Mouse (Mus musculus) adrenal gland (tissue): ENCODE measurements around the gene Pola1.

Source experiments
- intact Hi-C: fragments of 180-260 bp; cut with DNase I; formaldehyde crosslinking; loops from one replicate; pipeline ENCODE4 v1.15.1; 2025
- long read RNA-seq, 2 experiments: library from polyadenylated mRNA; unstranded; transcript quantifications; one replicate each; pipeline ENCODE4 v2.0.0; 2020; ENCODE audit warnings: borderline replicate concordance in 1 of 2; ENCODE audit not compliant: insufficient replicate concordance in 1 of 2

Pola1 gene
- long read RNA-seq, experiment 1, partial matches to known transcripts: 2 of 2 reads
- long read RNA-seq, experiment 1, other reads (novel, unspliced or antisense): 0 of 2 reads
- long read RNA-seq, experiment 2, partial matches to known transcripts: 1 of 1 reads
- long read RNA-seq, experiment 2, other reads (novel, unspliced or antisense): 0 of 1 reads

- intact Hi-C loops: no loop called here
These were observed at the start of gene Pola1 for GRCm38 (mm10) chrX:93631657-93632449. Gene Pola1 (minus strand): TSS chrX:93632155.

GRCm38 (mm10) chrX:93676228-93676627, 44.3 kb upstream of the Pola1 start:
- intact Hi-C loops: no loop called here

- intact Hi-C loops: no loop called here
These were observed 43.2 kb upstream of the Pola1 start for GRCm38 (mm10) chrX:93674836-93675795.

GRCm38 (mm10) chrX:93674432-93674831, 42.5 kb upstream of the Pola1 start:
- intact Hi-C loops: no loop called here

GRCm38 (mm10) chrX:93664787-93665186, 32.8 kb upstream of the Pola1 start:
- intact Hi-C loops: no loop called here

- intact Hi-C loops: no loop called here
These were observed 32.1 kb upstream of the Pola1 start for GRCm38 (mm10) chrX:93663919-93664586.

GRCm38 (mm10) chrX:93655153-93655552, 23.2 kb upstream of the Pola1 start:
- intact Hi-C loops: no loop called here

GRCm38 (mm10) chrX:93654218-93655002, 22.5 kb upstream of the Pola1 start, which contains the start of gene Pcyt1b:
Gene Pcyt1b (plus strand): TSS chrX:93654863.
- intact Hi-C loops: no loop called here

GRCm38 (mm10) chrX:93650738-93651137, 18.8 kb upstream of the Pola1 start:
- intact Hi-C loops: no loop called here

GRCm38 (mm10) chrX:93644022-93644421, 12.1 kb upstream of the Pola1 start:
- intact Hi-C loops: no loop called here

GRCm38 (mm10) chrX:93643600-93643999, 11.6 kb upstream of the Pola1 start:
- intact Hi-C loops: no loop called here

- intact Hi-C loops: no loop called here
These were observed 3.0 kb upstream of the Pola1 start for GRCm38 (mm10) chrX:93634861-93635375.

- intact Hi-C loops: no loop called here
These were observed 1.7 kb downstream of the Pola1 start for GRCm38 (mm10) chrX:93630256-93630655.

GRCm38 (mm10) chrX:93602214-93602613, 29.7 kb downstream of the Pola1 start:
- intact Hi-C loops: no loop called here

- intact Hi-C loops: no loop called here
These were observed 37.7 kb downstream of the Pola1 start for GRCm38 (mm10) chrX:93594283-93594682.

GRCm38 (mm10) chrX:93580931-93581330, 51.0 kb downstream of the Pola1 start:
- intact Hi-C loops: no loop called here

GRCm38 (mm10) chrX:93557171-93557570, 74.8 kb downstream of the Pola1 start:
- intact Hi-C loops: loop anchor here (10.0 kb wide), 2 partner anchors 272 to 492 kb away; partner anchors contain the start of gene Arx

- intact Hi-C loops: no loop called here
These were observed 92.2 kb downstream of the Pola1 start for GRCm38 (mm10) chrX:93539779-93540178.

GRCm38 (mm10) chrX:93502865-93503353, 129.0 kb downstream of the Pola1 start:
- intact Hi-C loops: no loop called here

- intact Hi-C loops: no loop called here
These were observed 134.4 kb downstream of the Pola1 start for GRCm38 (mm10) chrX:93497597-93497996.
